Mouse (Mus musculus): ENCODE results near the gene Hspa8.
A peak's percentile ranks its signal among the peaks of the same experiment; 100 is the strongest.
"Not testable (repeated sequence)": the region's sequence is repeated elsewhere in the genome, so short reads cannot be mapped to it uniquely, and the experiment has no call there.

Gene Hspa8

GRCm38 (mm10) chr9:40784374-40784967, 16.3 kb upstream of the Hspa8 start:
- no peak for DNase-seq (ENCODE audit: low spot score in 2 of 2)

GRCm38 (mm10) chr9:40785452-40785851, 15.3 kb upstream of the Hspa8 start:
- DNase-seq (ENCODE audit: low spot score in 2 of 2) = no peak

GRCm38 (mm10) chr9:40786820-40787219, 14.0 kb upstream of the Hspa8 start:
- DNase-seq (ENCODE audit: low spot score in 2 of 2) = not testable (repeated sequence)

GRCm38 (mm10) chr9:40791864-40792633, 8.7 kb upstream of the Hspa8 start:
- no peak for DNase-seq (ENCODE audit: low spot score in 2 of 2)

GRCm38 (mm10) chr9:40793581-40793980, 7.2 kb upstream of the Hspa8 start:
- DNase-seq (ENCODE audit: low spot score in 2 of 2) = no peak

GRCm38 (mm10) chr9:40794251-40794650, 6.5 kb upstream of the Hspa8 start:
- DNase-seq (ENCODE audit: low spot score in 2 of 2) = no peak

GRCm38 (mm10) chr9:40794926-40795325, 5.9 kb upstream of the Hspa8 start:
- DNase-seq (ENCODE audit: low spot score in 2 of 2) = no peak

GRCm38 (mm10) chr9:40795562-40795961, 5.2 kb upstream of the Hspa8 start:
- no peak for DNase-seq (ENCODE audit: low spot score in 2 of 2)

- no peak for DNase-seq (ENCODE audit: low spot score in 2 of 2)
Measured at GRCm38 (mm10) chr9:40796054-40796453, 4.7 kb upstream of the Hspa8 start.

- no peak for DNase-seq (ENCODE audit: low spot score in 2 of 2)
Measured at GRCm38 (mm10) chr9:40798247-40798960, 2.4 kb upstream of the Hspa8 start.

GRCm38 (mm10) chr9:40799112-40799511, 1.7 kb upstream of the Hspa8 start:
- no peak for DNase-seq (ENCODE audit: low spot score in 2 of 2)

GRCm38 (mm10) chr9:40799837-40800501, 815 bp upstream of the Hspa8 start:
- DNase-seq (ENCODE audit: low spot score in 2 of 2) = peak; percentile 87 to 88

- peak in 1 of 2 experiments; percentile 38 for DNase-seq (ENCODE audit: low spot score in 2 of 2)
Measured at GRCm38 (mm10) chr9:40801614-40802532, 1.1 kb downstream of the Hspa8 start.

GRCm38 (mm10) chr9:40802533-40802875, 1.7 kb downstream of the Hspa8 start:
- not testable (repeated sequence) for DNase-seq (ENCODE audit: low spot score in 2 of 2)

- DNase-seq (ENCODE audit: low spot score in 2 of 2) = not testable (repeated sequence)
Measured at GRCm38 (mm10) chr9:40804576-40804975, 3.8 kb downstream of the Hspa8 start.

GRCm38 (mm10) chr9:40805263-40805662, 4.5 kb downstream of the Hspa8 start:
- DNase-seq (ENCODE audit: low spot score in 2 of 2) = peak in 1 of 2 experiments; percentile 68

- DNase-seq (ENCODE audit: low spot score in 2 of 2) = peak in 1 of 2 experiments; percentile 50
Measured at GRCm38 (mm10) chr9:40806440-40807288, 5.9 kb downstream of the Hspa8 start.

- peak; percentile 47 to 61 for DNase-seq (ENCODE audit: low spot score in 2 of 2)
Measured at GRCm38 (mm10) chr9:40807289-40807920, 6.6 kb downstream of the Hspa8 start.

- no peak for DNase-seq (ENCODE audit: low spot score in 2 of 2)
Measured at GRCm38 (mm10) chr9:40808061-40808906, 7.5 kb downstream of the Hspa8 start.

Data from heart, adult 9 months (tissue).